Mouse (Mus musculus) adrenal gland, adult (tissue): ENCODE results near the gene Coro1a.
A peak's percentile ranks its signal among the peaks of the same experiment; 100 is the strongest.
"Not testable (repeated sequence)": the region's sequence is repeated elsewhere in the genome, so short reads cannot be mapped to it uniquely, and the experiment has no call there.

Source experiments
- DNase-seq, 2 experiments: peaks; one replicate each; pipeline ENCODE4 v3.0.0; 2022 to 2023; ENCODE audit warnings: low spot score in 1 of 2; ENCODE audit not compliant: inconsistent age in 2 of 2

Gene Coro1a

DNA sequence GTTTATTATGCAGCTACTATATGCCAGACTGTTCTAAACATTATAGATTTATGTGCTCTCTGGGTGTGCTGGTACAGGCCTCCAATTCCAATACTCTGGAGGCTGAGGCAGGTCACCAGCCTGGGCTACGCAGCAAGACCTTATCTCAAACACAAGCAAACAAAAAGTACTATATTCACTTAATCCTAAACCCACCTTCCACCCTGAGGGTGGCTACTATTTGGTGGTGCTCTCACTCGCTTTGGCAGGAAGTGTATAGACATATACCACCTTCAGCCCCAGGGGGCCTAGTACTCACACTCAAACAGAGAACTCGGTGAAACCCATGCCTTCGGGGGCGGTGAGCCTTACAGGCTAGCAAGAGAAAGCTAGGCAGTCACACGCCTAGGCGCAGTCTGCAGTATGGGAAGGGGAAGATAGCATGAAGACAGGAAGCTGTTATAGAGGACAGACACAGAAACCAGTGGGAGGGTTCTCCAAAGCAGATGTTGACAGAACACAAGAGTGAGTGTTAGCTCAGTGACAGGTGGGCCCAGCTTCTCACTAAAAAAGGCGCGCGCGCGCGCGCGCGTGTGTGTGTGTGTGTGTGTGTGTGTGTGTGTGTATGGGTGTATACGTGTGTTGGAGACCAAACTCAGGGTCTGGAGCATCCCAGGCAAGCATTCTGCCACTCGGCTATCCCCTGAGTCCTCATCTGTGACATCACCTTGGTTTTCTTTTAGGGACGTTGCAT lies at the start of gene Coro1a:
Gene Coro1a (minus strand): TSS at position 346 of the 733 bp plus-strand sequence.
- no peak for DNase-seq

GRCm38 (mm10) chr7:126754866-126755265 lies 47.3 kb upstream of the Coro1a start:
- peak; percentile 72 to 93 for DNase-seq

GRCm38 (mm10) chr7:126749582-126750343 lies 42.2 kb upstream of the Coro1a start:
- DNase-seq: no peak

DNA sequence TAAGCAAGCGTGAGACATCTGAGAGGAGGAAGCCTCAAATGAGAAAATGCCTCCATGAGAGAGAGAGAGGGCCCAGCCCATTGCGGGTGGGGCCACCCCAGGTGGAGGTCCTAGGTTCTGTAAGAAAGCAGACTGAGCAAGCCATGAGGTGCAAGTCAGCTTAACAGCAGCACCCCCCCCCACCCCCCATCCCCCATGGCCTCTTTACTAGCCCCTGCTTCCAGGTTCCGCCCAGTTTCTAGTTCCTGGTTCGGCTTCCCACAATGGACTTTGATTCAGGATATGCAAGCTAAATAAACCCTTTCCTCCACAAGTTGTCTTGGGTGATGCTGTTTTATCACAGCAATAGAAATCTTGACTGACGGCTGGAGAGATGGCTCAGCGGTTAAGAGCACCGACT lies 41.2 kb upstream of the Coro1a start:
- no peak for DNase-seq

GRCm38 (mm10) chr7:126746798-126747197 lies 39.2 kb upstream of the Coro1a start:
- DNase-seq: no peak

DNA sequence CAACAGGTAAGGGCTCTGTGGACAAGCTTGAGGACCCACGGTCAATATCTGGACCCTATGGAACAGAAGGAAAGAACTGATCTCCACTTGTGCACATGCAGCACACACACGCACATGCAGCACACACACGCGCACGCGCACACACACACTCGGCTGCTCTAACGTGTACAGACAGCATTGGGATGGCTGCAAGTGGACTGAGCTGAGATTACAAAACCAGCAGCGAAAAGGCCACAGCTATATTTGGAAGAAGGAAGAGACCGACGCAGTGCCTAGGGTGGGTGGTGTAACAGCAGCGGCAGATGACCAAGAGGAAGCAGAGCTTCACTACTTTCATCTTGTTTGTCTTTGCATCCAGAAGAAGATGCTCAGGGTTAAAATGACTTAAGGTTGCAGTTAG lies 38.5 kb upstream of the Coro1a start:
- no peak for DNase-seq

- DNase-seq: no peak
Measured at GRCm38 (mm10) chr7:126741964-126742482, 34.4 kb upstream of the Coro1a start.

DNA sequence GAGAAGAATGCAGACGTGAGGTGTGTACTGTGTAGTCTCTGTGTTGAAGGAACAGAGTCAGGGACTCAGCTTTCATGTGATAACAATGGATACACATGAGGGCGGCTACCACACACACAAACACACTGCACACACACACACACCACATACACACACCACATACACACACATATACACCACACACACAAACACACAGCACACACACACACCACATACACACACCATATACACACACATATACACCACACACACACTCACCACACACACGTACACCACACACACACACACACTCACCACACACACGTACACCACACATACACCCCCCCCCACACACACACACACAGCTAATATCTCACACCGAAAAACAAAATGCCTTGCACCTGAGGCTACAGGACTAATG lies 33.9 kb upstream of the Coro1a start:
- no peak for DNase-seq

- no peak for DNase-seq
Measured at GRCm38 (mm10) chr7:126740977-126741376, 33.4 kb upstream of the Coro1a start.

DNA sequence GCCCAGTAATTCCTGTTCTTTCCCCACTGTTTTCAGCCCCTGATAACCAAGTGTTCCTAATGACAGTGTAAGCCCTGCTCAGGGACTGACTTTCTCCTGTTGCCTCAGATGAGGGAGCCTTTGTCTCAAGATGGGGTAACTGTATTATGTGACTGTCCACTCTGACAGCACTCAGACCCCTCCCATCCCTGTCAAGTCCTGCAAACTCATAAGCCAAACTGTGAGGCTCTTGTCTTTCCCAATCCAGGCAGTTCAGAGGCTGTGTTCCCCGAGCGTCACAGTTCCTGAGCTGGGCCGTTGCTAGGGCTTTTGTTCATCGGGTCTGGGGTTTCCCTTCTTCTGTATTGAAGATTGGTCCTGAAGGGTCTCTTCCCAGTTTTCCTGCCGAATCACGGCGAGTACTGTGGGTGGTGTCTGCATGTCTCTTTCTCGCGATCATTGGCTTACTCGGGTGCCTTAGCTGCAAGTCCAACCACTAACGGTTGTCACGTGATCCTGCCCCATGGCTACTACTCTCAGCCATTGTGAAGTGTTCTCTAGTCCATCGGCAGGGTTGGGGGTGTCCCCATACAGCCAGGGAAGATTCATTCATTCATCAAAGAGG lies 32.6 kb upstream of the Coro1a start:
- DNase-seq: no peak

DNA sequence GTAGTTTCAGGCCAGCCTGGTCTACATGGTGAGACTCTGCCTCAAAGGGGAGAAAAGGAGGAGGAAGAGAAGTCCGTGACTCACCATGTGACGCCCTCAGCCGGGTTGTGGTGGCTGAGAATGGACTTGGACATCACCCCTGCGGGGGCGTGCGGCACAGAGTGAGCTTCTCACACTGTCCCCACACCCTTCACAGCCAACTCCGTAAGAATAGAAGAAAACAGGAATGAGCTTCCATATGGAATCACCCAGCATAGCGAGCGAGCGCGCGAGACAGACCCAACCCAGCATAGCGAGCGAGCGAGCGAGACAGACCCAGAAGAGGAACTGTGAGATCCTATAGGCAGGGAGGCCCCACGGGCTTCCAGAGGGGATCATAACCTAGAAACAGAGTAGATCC lies 32.0 kb upstream of the Coro1a start:
- no peak for DNase-seq

- DNase-seq: no peak
Measured at GRCm38 (mm10) chr7:126736122-126736521, 28.5 kb upstream of the Coro1a start.

GRCm38 (mm10) chr7:126730256-126730789 lies 22.7 kb upstream of the Coro1a start:
- not testable (repeated sequence) for DNase-seq

GRCm38 (mm10) chr7:126725667-126726066 lies 18.1 kb upstream of the Coro1a start:
- DNase-seq: no peak

GRCm38 (mm10) chr7:126725077-126725476 lies 17.5 kb upstream of the Coro1a start:
- no peak for DNase-seq

DNA sequence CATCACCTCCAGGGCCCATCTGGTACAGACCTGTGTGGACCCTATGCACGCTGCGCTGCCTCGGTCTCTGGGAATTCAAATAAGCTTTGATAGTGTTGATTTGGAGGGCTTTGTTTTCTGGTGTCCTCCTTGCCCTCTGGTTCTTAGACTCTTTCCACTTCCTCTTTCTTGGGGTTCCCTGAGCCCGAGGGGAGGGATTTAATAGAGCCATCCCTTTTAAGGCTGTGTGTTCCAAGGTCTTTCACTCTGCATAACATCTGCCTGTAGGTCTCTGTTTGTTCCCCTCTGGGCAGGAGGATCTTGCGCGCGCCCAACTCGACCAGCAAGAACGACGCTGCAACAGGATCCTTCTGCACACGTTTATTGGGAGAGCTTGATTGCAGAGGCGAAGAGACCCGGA lies 14.0 kb upstream of the Coro1a start:
- DNase-seq: no peak

DNA sequence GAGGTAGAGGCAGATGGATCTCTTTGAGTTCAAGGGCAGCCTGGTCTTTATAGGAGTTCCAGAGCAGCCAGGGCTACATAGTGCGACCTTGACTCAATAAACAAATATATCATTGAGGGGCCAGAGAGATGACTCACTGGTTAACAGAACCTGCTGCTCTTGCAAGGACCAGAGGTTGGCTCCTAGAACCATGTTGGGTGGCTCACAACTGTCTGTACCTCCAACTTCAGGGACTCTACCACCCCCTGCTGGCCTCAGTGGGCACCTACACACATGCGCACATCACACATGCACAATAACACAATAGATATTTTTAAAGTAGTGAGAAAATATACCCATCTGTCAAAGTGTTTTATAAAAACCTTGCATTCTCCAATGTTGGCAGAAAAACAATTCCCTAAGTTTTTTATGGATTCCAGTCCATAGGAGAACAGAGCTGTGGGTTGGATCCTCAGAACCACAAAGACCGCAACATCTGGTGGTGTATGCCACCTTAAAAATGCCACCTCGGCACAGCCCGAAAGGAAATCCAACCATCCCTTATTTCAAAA lies 11.3 kb upstream of the Coro1a start:
- DNase-seq: peak; percentile 33 to 69

DNA sequence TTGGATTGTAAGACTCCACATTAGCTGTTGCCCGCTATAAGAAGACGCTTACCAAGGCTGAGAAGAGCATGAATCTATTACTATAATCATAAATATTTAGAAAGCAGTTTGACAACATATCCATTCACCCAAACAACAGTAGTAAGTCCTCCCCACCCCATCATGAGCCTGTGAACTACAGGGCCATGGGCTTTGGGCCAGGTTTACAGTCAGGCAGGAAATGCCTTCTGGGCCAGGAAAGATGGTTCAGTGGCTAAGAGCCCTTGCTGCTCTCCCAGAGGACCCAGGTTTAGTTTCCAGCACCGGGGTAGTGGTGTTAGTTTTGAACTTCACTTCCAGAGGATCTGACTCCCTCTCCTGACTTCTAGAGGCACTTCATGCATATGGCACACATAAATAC lies 10.0 kb upstream of the Coro1a start:
- no peak for DNase-seq

DNA sequence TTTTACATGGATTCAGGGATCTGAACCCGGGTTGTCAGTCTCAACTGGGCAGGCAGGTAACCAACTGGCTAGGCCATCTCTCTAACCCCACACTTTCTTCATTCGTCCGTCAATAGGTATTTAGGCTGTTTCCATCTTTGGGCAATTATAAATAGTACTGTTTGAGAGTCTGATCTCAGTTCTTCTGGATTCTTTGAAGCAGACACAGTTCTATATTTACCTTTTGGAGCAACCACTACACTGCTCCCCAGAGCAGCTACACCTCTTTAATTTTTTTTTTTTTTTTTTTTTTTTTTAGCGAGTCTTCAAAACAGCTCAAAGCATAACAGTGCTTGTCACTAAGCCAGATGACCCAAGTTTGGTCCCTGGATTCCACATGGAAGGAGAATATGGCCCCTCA lies 8.1 kb upstream of the Coro1a start:
- no peak for DNase-seq

- no peak for DNase-seq
Measured at GRCm38 (mm10) chr7:126711910-126712309, 4.3 kb upstream of the Coro1a start.

- DNase-seq: no peak
Measured at GRCm38 (mm10) chr7:126710266-126710665, 2.7 kb upstream of the Coro1a start.
